Comparison of ENCODE assay signal across 25 mouse cellular contexts in the genomic region with DNA sequence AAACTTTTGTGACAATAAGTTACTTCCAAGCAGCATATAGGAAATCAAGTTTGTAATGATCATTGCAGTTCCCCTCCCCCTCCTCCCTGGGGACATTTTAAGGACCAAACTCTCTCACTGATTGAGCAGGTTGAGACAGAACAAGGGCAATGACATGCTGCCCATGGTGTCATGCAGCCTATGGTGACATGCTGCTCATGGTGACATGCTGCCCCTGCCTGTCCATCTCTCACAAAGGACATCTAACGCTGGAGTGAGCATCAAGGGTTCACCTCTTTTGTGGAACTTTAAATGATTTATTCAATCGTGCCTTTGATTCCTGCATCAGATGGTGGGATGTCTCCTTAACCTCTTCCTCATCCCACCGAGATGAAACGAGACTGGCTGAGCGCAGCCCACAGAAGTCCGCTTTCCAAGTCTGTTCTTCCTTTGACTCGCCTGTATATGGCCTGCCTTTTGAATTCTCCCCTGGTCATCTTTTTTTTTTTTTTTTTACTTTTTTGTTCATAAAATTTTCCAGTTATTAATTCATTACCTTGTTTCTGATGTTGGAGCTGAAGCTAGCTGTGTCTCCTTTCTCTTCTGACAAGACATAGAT.
"Had no signal": no experiment of that assay in that cellular context is flagged by ENCODE, and none has a peak within 500 bp of the region (broad histone marks: within the 10 kb centered on the region; RNA-seq: fewer than 3 reads in every experiment).

No protein-coding gene starts in this region.

- H3K9me3 ChIP-seq: heart, embryonic 13.5 days; heart, embryonic 15.5 days; hindbrain, embryonic 13.5 days; hindbrain, embryonic 15.5 days; kidney, embryonic 15.5 days; limb, embryonic 13.5 days; limb, embryonic 15.5 days; liver, embryonic 12.5 days had no signal

- H3K4me3 ChIP-seq: heart, adult 2 months; heart, embryonic 13.5 days; heart, embryonic 15.5 days; hindbrain, embryonic 13.5 days; hindbrain, embryonic 15.5 days; kidney, embryonic 15.5 days; limb, embryonic 13.5 days; limb, embryonic 15.5 days; liver, embryonic 12.5 days had no signal

- ATAC-seq: hindbrain, postnatal 0 days; intestine, embryonic 16.5 days; liver, embryonic 12.5 days had no signal

- DNase-seq: gastrocnemius, postnatal 14 days; gastrocnemius, postnatal 36 days; heart, adult 2 months; heart, postnatal 14 days; heart, postnatal 36 days; kidney, adult 11 months; kidney, adult 2 months; kidney, adult 9 months; kidney, postnatal 14 days; kidney, postnatal 36 days; layer of hippocampus, adult 9-11 months; layer of hippocampus, postnatal 36 days; left cerebral cortex, postnatal 4 days had no signal

- H3K4me1 ChIP-seq: heart, embryonic 13.5 days; heart, embryonic 15.5 days; hindbrain, embryonic 13.5 days; hindbrain, embryonic 15.5 days; kidney, embryonic 15.5 days; limb, embryonic 13.5 days; limb, embryonic 15.5 days; liver, embryonic 12.5 days had no signal

- H3K27ac ChIP-seq: heart, adult 2 months; heart, embryonic 13.5 days; heart, embryonic 15.5 days; hindbrain, embryonic 13.5 days; hindbrain, embryonic 15.5 days; hindbrain, postnatal 0 days; kidney, embryonic 15.5 days; kidney, postnatal 0 days; limb, embryonic 13.5 days; limb, embryonic 15.5 days; liver, embryonic 12.5 days had no signal

- H3K4me2 ChIP-seq: heart, embryonic 11.5 days; heart, embryonic 13.5 days; heart, embryonic 15.5 days; hindbrain, embryonic 13.5 days; hindbrain, embryonic 15.5 days; kidney, embryonic 15.5 days; limb, embryonic 13.5 days; limb, embryonic 15.5 days; liver, embryonic 12.5 days had no signal

- H3K36me3 ChIP-seq: heart, embryonic 13.5 days; heart, embryonic 15.5 days; hindbrain, embryonic 13.5 days; hindbrain, embryonic 15.5 days; kidney, embryonic 15.5 days; limb, embryonic 13.5 days; limb, embryonic 15.5 days; liver, embryonic 12.5 days had no signal

- H3K9ac ChIP-seq: heart, embryonic 13.5 days; heart, embryonic 15.5 days; hindbrain, embryonic 13.5 days; hindbrain, embryonic 15.5 days; kidney, embryonic 15.5 days; limb, embryonic 13.5 days; limb, embryonic 15.5 days; liver, embryonic 12.5 days had no signal

- H3K27me3 ChIP-seq: heart, embryonic 13.5 days; heart, embryonic 15.5 days; hindbrain, embryonic 13.5 days; hindbrain, embryonic 15.5 days; kidney, embryonic 15.5 days; limb, embryonic 13.5 days; limb, embryonic 15.5 days; liver, embryonic 12.5 days had no signal
